Mouse (Mus musculus) embryonic stem cell, embryonic (primary cell): Measurements from ENCODE around the gene Ltc4s.

ENCODE experiments used
- CTCF ChIA-PET, 4 experiments: fragments of 300-600 bp in 2 of 4; fragments of 350-600 bp in 2 of 4; sonication (Branson Sonifier 250); formaldehyde crosslinking; loops; one replicate each; lab custom pipeline; 2022; ENCODE audit warnings: inconsistent platforms in 2 of 4; lab: Charles Lee
- POLR2A ChIA-PET, 4 experiments: fragments of 300-600 bp in 2 of 4; fragments of 350-600 bp in 2 of 4; sonication (Branson Sonifier 250); formaldehyde crosslinking; loops; one replicate each; lab custom pipeline; 2022; ENCODE audit warnings: antibody characterized with exemption in 4 of 4, inconsistent platforms in 1 of 4; lab: Charles Lee

Gene Ltc4s

GRCm38 (mm10) chr11:50258310-50258709 lies 19.9 kb upstream of the Ltc4s start:
- ChIA-PET CTCF (interaction anchor here in 1 of 4 experiments (0.6 kb wide), 1 partner anchor 24 kb away, joined by 5 read pairs; no protein-coding TSS in a partner anchor), POLR2A (interaction anchor here in 3 of 4 experiments (1.0 to 4.6 kb wide), 16 partner anchors 9 to 68 kb away, joined by 3 to 14 read pairs (median 4); partner anchors contain the start of genes Maml1 (in 1 of the 3), Mgat4b (in 1 of the 3) and Sqstm1 (in 1 of the 3))

GRCm38 (mm10) chr11:50256615-50257014 lies 18.2 kb upstream of the Ltc4s start:
- CTCF ChIA-PET: interaction anchor here in 1 of 4 experiments (0.6 kb wide), 1 partner anchor 192 kb away, joined by 3 read pairs; no protein-coding TSS in a partner anchor
- POLR2A ChIA-PET: interaction anchor here in 2 of 4 experiments (1.1 to 4.6 kb wide), 6 partner anchors 9 to 121 kb away, joined by 3 to 14 read pairs (median 5); partner anchors contain the start of genes Mgat4b (in 1 of the 2) and Sqstm1 (in 1 of the 2)

GRCm38 (mm10) chr11:50254010-50254580 lies 15.7 kb upstream of the Ltc4s start:
- POLR2A ChIA-PET: interaction anchor here in 3 of 4 experiments (0.5 to 3.6 kb wide), 27 partner anchors 8 to 1510 kb away, joined by 3 to 70 read pairs (median 5); partner anchors contain the start of genes Ltc4s (in 2 of the 3), Mgat4b (in 2 of the 3), Sqstm1 (in 2 of the 3) and Hnrnph1 (in 1 of the 3)
- CTCF ChIA-PET: interaction anchor here in 2 of 4 experiments (0.6 kb wide), 2 partner anchors 20 to 844 kb away, joined by 3 to 4 read pairs; no protein-coding TSS in a partner anchor

- ChIA-PET CTCF (interaction anchor here in 2 of 4 experiments (0.6 to 2.2 kb wide), 2 partner anchors 9 to 118 kb away, joined by 10 to 12 read pairs; no protein-coding TSS in a partner anchor), POLR2A (interaction anchor here in 3 of 4 experiments (0.7 to 3.6 kb wide), 24 partner anchors 9 to 124 kb away, joined by 3 to 70 read pairs (median 6); partner anchors contain the start of genes Hnrnph1 (in 2 of the 3), Ltc4s (in 2 of the 3), Mgat4b (in 2 of the 3) and Sqstm1 (in 2 of the 3))
These were observed 15.0 kb upstream of the Ltc4s start for GRCm38 (mm10) chr11:50253393-50253792.

GRCm38 (mm10) chr11:50252684-50253265 lies 14.4 kb upstream of the Ltc4s start:
- ChIA-PET CTCF (interaction anchor here (0.6 to 2.2 kb wide), 6 partner anchors 9 to 266 kb away, joined by 3 to 12 read pairs (median 5); no protein-coding TSS in a partner anchor), POLR2A (interaction anchor here in 3 of 4 experiments (0.6 to 3.6 kb wide), 47 partner anchors 8 to 1354 kb away, joined by 3 to 70 read pairs (median 4); partner anchors contain the start of genes Mgat4b (in 3 of the 3), Sqstm1 (in 3 of the 3), Hnrnph1 (in 2 of the 3) and Ltc4s (in 2 of the 3))

- ChIA-PET POLR2A (interaction anchor here in 3 of 4 experiments (0.6 to 3.6 kb wide), 47 partner anchors 8 to 1355 kb away, joined by 3 to 70 read pairs (median 4); partner anchors contain the start of genes Mgat4b (in 3 of the 3), Sqstm1 (in 3 of the 3), Hnrnph1 (in 2 of the 3) and Ltc4s (in 2 of the 3)), CTCF (interaction anchor here (0.6 to 2.2 kb wide), 7 partner anchors 10 to 266 kb away, joined by 3 to 12 read pairs (median 5); no protein-coding TSS in a partner anchor)
These were observed 13.8 kb upstream of the Ltc4s start for GRCm38 (mm10) chr11:50252166-50252565.

- ChIA-PET CTCF (interaction anchor here (0.5 to 1.2 kb wide), 8 partner anchors 9 to 24 kb away, joined by 3 to 7 read pairs (median 4); no protein-coding TSS in a partner anchor), POLR2A (interaction anchor here in 3 of 4 experiments (0.7 to 3.8 kb wide), 37 partner anchors 8 to 310 kb away, joined by 3 to 33 read pairs (median 4); partner anchors contain the start of genes Ltc4s (in 3 of the 3), Mgat4b (in 3 of the 3), Sqstm1 (in 3 of the 3) and Hnrnph1 (in 1 of the 3))
These were observed 10.2 kb upstream of the Ltc4s start for GRCm38 (mm10) chr11:50248473-50249171.

GRCm38 (mm10) chr11:50245269-50245668 lies 6.9 kb upstream of the Ltc4s start:
- ChIA-PET POLR2A (interaction anchor here in 3 of 4 experiments (0.5 to 5.9 kb wide), 27 partner anchors 8 to 1974 kb away, joined by 3 to 48 read pairs (median 4); partner anchors contain the start of genes Mgat4b (in 2 of the 3), Sqstm1 (in 2 of the 3), Hnrnph1 (in 1 of the 3) and Maml1 (in 1 of the 3)), CTCF (interaction anchor here in 2 of 4 experiments (0.7 kb wide), 2 partner anchors 11 to 21 kb away, joined by 3 read pairs; no protein-coding TSS in a partner anchor)

- ChIA-PET POLR2A (interaction anchor here in 2 of 4 experiments (1.1 to 5.9 kb wide), 7 partner anchors 9 to 133 kb away, joined by 4 to 48 read pairs (median 7); partner anchors contain the start of genes Hnrnph1 (in 1 of the 2), Mgat4b (in 1 of the 2) and Sqstm1 (in 1 of the 2)), CTCF (no interaction called here)
These were observed 5.5 kb upstream of the Ltc4s start for GRCm38 (mm10) chr11:50243926-50244325.

- POLR2A ChIA-PET: interaction anchor here in 3 of 4 experiments (0.6 to 5.9 kb wide), 12 partner anchors 9 to 1167 kb away, joined by 3 to 48 read pairs (median 4); partner anchors contain the start of genes Maml1 (in 1 of the 3), Mgat4b (in 1 of the 3) and Sqstm1 (in 1 of the 3)
- CTCF ChIA-PET: interaction anchor here in 2 of 4 experiments (0.6 to 0.7 kb wide), 2 partner anchors 286 to 627 kb away, joined by 3 to 4 read pairs; no protein-coding TSS in a partner anchor
These were observed 2.0 kb upstream of the Ltc4s start for GRCm38 (mm10) chr11:50240235-50240911.

- CTCF ChIA-PET: interaction anchor here in 3 of 4 experiments (0.6 to 0.7 kb wide), 4 partner anchors 10 to 629 kb away, joined by 3 to 4 read pairs (median 3); no protein-coding TSS in a partner anchor
- POLR2A ChIA-PET: interaction anchor here (0.6 to 6.2 kb wide), 23 partner anchors 7 to 727 kb away, joined by 3 to 70 read pairs (median 5); partner anchors contain the start of genes Mgat4b (in 3 of the 4), Sqstm1 (in 3 of the 4), Maml1 (in 2 of the 4) and Canx (in 1 of the 4)
These were observed 690 bp upstream of the Ltc4s start for GRCm38 (mm10) chr11:50238821-50239791.

- ChIA-PET POLR2A (interaction anchor here in 3 of 4 experiments (0.6 to 6.2 kb wide), 31 partner anchors 7 to 185 kb away, joined by 3 to 70 read pairs (median 6); partner anchors contain the start of genes Mgat4b (in 2 of the 3), Sqstm1 (in 2 of the 3), Canx (in 1 of the 3) and Hnrnph1 (in 1 of the 3)), CTCF (interaction anchor here in 1 of 4 experiments (0.6 kb wide), 1 partner anchor 353 kb away, joined by 16 read pairs; no protein-coding TSS in a partner anchor)
These were observed 1.2 kb downstream of the Ltc4s start for GRCm38 (mm10) chr11:50236937-50237835.

- POLR2A ChIA-PET: interaction anchor here in 3 of 4 experiments (0.6 to 6.2 kb wide), 17 partner anchors 8 to 185 kb away, joined by 3 to 70 read pairs (median 9); partner anchors contain the start of genes Mgat4b (in 2 of the 3), Sqstm1 (in 2 of the 3), Canx (in 1 of the 3) and Mrnip (in 1 of the 3)
- CTCF ChIA-PET: interaction anchor here in 1 of 4 experiments (0.6 kb wide), 1 partner anchor 353 kb away, joined by 16 read pairs; no protein-coding TSS in a partner anchor
These were observed 1.9 kb downstream of the Ltc4s start for GRCm38 (mm10) chr11:50236540-50236936.
